Mouse (Mus musculus): ENCODE data around the gene Gm11938.
A peak's percentile ranks its signal among the peaks of the same experiment; 100 is the strongest.
"Not testable (repeated sequence)": the region's sequence is repeated elsewhere in the genome, so short reads cannot be mapped to it uniquely, and the experiment has no call there.

Gm11938 gene

GRCm38 (mm10) chr11:99603208-99603607 lies at the start of gene Gm11938:
TSS of gene Gm11938 (minus strand) at chr11:99603308.
- DNase-seq = not testable (repeated sequence)

GRCm38 (mm10) chr11:99650136-99650535 lies 47.0 kb upstream of the Gm11938 start, which contains the start of gene Gm11555:
TSS of gene Gm11555 (minus strand) at chr11:99650236.
- DNase-seq = no peak

GRCm38 (mm10) chr11:99646444-99646843 lies 43.3 kb upstream of the Gm11938 start:
- DNase-seq = peak; percentile 32

GRCm38 (mm10) chr11:99644351-99644750 lies 41.2 kb upstream of the Gm11938 start:
- DNase-seq = no peak

- not testable (repeated sequence) for DNase-seq
Observed at GRCm38 (mm10) chr11:99643635-99644139, 40.6 kb upstream of the Gm11938 start, which contains the start of gene Krtap4-7. TSS of gene Krtap4-7 (minus strand) at chr11:99644089.

- DNase-seq = no peak
Observed at GRCm38 (mm10) chr11:99640926-99641325, 37.8 kb upstream of the Gm11938 start.

- no peak for DNase-seq
Observed at GRCm38 (mm10) chr11:99637086-99637485, 34.0 kb upstream of the Gm11938 start.

GRCm38 (mm10) chr11:99634653-99635134 lies 31.6 kb upstream of the Gm11938 start, which contains the start of gene Krtap4-2:
TSS of gene Krtap4-2 (minus strand) at chr11:99635084.
- no peak for DNase-seq

- peak; percentile 45 for DNase-seq
Observed at GRCm38 (mm10) chr11:99633293-99633692, 30.2 kb upstream of the Gm11938 start.

GRCm38 (mm10) chr11:99630890-99631289 lies 27.8 kb upstream of the Gm11938 start:
- no peak for DNase-seq

GRCm38 (mm10) chr11:99628138-99628537 lies 25.0 kb upstream of the Gm11938 start, which contains the start of gene Krtap4-1:
TSS of gene Krtap4-1 (minus strand) at chr11:99628238.
- DNase-seq = no peak

GRCm38 (mm10) chr11:99620335-99620734 lies 17.2 kb upstream of the Gm11938 start, which contains the start of gene Gm11562:
TSS of gene Gm11562 (minus strand) at chr11:99620435.
- no peak for DNase-seq

- DNase-seq = no peak
Observed at GRCm38 (mm10) chr11:99614796-99615363, 11.8 kb upstream of the Gm11938 start, which contains the start of gene Krtap2-4. TSS of gene Krtap2-4 (minus strand) at chr11:99614846.

GRCm38 (mm10) chr11:99610089-99610488 lies 7.0 kb upstream of the Gm11938 start, which contains the start of gene Gm11937:
TSS of gene Gm11937 (minus strand) at chr11:99610189.
- DNase-seq = not testable (repeated sequence)

- peak; percentile 60 for DNase-seq
Observed at GRCm38 (mm10) chr11:99609126-99609525, 6.0 kb upstream of the Gm11938 start.

GRCm38 (mm10) chr11:99597742-99598141 lies 5.4 kb downstream of the Gm11938 start, which contains the start of gene Krtap9-3:
TSS of gene Krtap9-3 (minus strand) at chr11:99598105.
- DNase-seq = not testable (repeated sequence)

GRCm38 (mm10) chr11:99590981-99591380 lies 12.1 kb downstream of the Gm11938 start, which contains the start of gene Krtap1-3:
TSS of gene Krtap1-3 (minus strand) at chr11:99591339.
- DNase-seq = no peak

GRCm38 (mm10) chr11:99585096-99585495 lies 18.0 kb downstream of the Gm11938 start:
- peak; percentile 32 for DNase-seq

- DNase-seq = no peak
Observed at GRCm38 (mm10) chr11:99583245-99583704, 19.8 kb downstream of the Gm11938 start, which contains the start of gene Krtap1-4. TSS of gene Krtap1-4 (minus strand) at chr11:99583654.

GRCm38 (mm10) chr11:99581564-99581963 lies 21.5 kb downstream of the Gm11938 start:
- no peak for DNase-seq

- no peak for DNase-seq
Observed at GRCm38 (mm10) chr11:99581051-99581450, 22.1 kb downstream of the Gm11938 start.

- no peak for DNase-seq
Observed at GRCm38 (mm10) chr11:99580636-99581035, 22.5 kb downstream of the Gm11938 start, which contains the start of gene Krtap1-5. TSS of gene Krtap1-5 (minus strand) at chr11:99581016.

- DNase-seq = peak; percentile 62
Observed at GRCm38 (mm10) chr11:99574106-99574505, 29.0 kb downstream of the Gm11938 start.
